Mouse (Mus musculus) lung, postnatal 0 days (tissue): ENCODE measurements around the gene Cdk15. TPM values are rescaled to one million over a fixed set of nuclear protein-coding genes. Genes with fewer than 3 reads are reported as not detected.

ENCODE experiments used
- ATAC-seq: fragments of 200-750 bp; cut with Nextera tagmentation; 2 replicates; pipeline ENCODE4 v1.8.0; 2017; ENCODE audit warnings: moderate library complexity
- DNase-seq: peaks from one replicate; pipeline ENCODE4 v3.0.0-alpha.2; 2016; ENCODE audit warnings: low spot score
- H3K27ac ChIP-seq: fragments of 300-500 bp; sonication (generic); 2 replicates; pipeline ENCODE4 v1.5.1; 2014; ENCODE audit warnings: antibody characterized with exemption, mild to moderate bottlenecking, low read length, mixed read lengths
- H3K27me3 ChIP-seq: fragments of 300-500 bp; sonication (generic); replicated peaks from 2 replicates; pipeline ENCODE4 v1.6.1; 2014; ENCODE audit warnings: low read length, mixed read lengths; ENCODE audit not compliant: insufficient read depth
- H3K36me3 ChIP-seq: fragments of 300-500 bp; sonication (generic); 2 replicates; pipeline ENCODE4 v1.6.1; 2014; ENCODE audit warnings: low read length, mixed read lengths; ENCODE audit not compliant: insufficient read depth
- H3K4me1 ChIP-seq: fragments of 300-500 bp; sonication (generic); 2 replicates; pipeline ENCODE4 v1.6.1; 2014; ENCODE audit warnings: antibody characterized with exemption, low read depth, low read length, mixed read lengths; ENCODE audit not compliant: insufficient read depth
- H3K4me2 ChIP-seq: fragments of 300-500 bp; sonication (generic); replicated peaks from 2 replicates; pipeline ENCODE4 v1.6.1; 2014; ENCODE audit warnings: low read depth, mild to moderate bottlenecking, low read length, moderate library complexity, mixed read lengths
- H3K4me3 ChIP-seq: fragments of 300-500 bp; sonication (generic); 2 replicates; pipeline ENCODE4 v1.5.1; 2014; ENCODE audit warnings: low read depth, low read length
- H3K9ac ChIP-seq: fragments of 300-500 bp; sonication (generic); replicated peaks from 2 replicates; pipeline ENCODE4 v1.6.1; 2014; ENCODE audit warnings: low read depth, mild to moderate bottlenecking
- H3K9me3 ChIP-seq: fragments of 300-500 bp; sonication (generic); 2 replicates; pipeline ENCODE4 v1.6.1; 2016; ENCODE audit warnings: low read length, mixed read lengths
- CTCF ChIP-seq: IDR thresholded peaks from 2 replicates; pipeline ENCODE4 v1.5.1; 2016; ENCODE audit warnings: antibody characterized with exemption, mild to moderate bottlenecking
- EP300 ChIP-seq: IDR thresholded peaks from 2 replicates; pipeline ENCODE4 v1.6.1; 2016; ENCODE audit warnings: antibody characterized with exemption, mild to moderate bottlenecking, control low read depth
- WGBS: fragments of 180-500 bp; shearing (Covaris S2); extraction: QIAGEN DNeasy Blood & Tissue Kit; methylation state at CpG from one replicate; pipeline ENCODE4 v1.1.7; 2014; 5-methylcytosine and 5-hydroxymethylcytosine counted together
- polyA plus RNA-seq: library from polyadenylated mRNA; unstranded; fragments of >200 nt; fragmentation: Nextera tagmentation; extraction: Ambion mirVana; gene quantifications from 2 replicates; pipeline ENCODE4 v1.2.1, GENCODE M21; 2015

Gene Cdk15
- polyA plus RNA-seq, 1 experiment from 2014 or later, result 0.13 TPM

- no peaks in the 10 kb centered on the region for H3K9me3 ChIP-seq
- ATAC-seq (no peak), DNase-seq (no peak)
- no peak overlapping the region for H3K9ac ChIP-seq
- no peaks in the 10 kb centered on the region for H3K27me3 ChIP-seq
- TF ChIP-seq CTCF (no peak), EP300 (no peak)
- H3K4me3 ChIP-seq, result no peak overlapping the region
- 69% methylated on average over 8 of the region's 8 CpGs for WGBS
- H3K4me1 ChIP-seq, result no peaks in the 10 kb centered on the region
- no peaks in the 10 kb centered on the region for H3K36me3 ChIP-seq
- H3K27ac ChIP-seq, result no peak overlapping the region
- no peak overlapping the region for H3K4me2 ChIP-seq
Measured at GRCm38 (mm10) chr1:59287733-59288132, 31.0 kb downstream of the Cdk15 start.

- H3K27ac ChIP-seq, result no peak overlapping the region
- ATAC-seq (no peak), DNase-seq (no peak)
- no peaks in the 10 kb centered on the region for H3K9me3 ChIP-seq
- no peak overlapping the region for H3K4me3 ChIP-seq
- H3K9ac ChIP-seq, result no peak overlapping the region
- H3K4me1 ChIP-seq, result no peaks in the 10 kb centered on the region
- TF ChIP-seq EP300 (no peak), CTCF (no peak)
- 43% methylated on average over 2 of the region's 2 CpGs for WGBS
- no peak overlapping the region for H3K4me2 ChIP-seq
- H3K27me3 ChIP-seq, result no peaks in the 10 kb centered on the region
- no peaks in the 10 kb centered on the region for H3K36me3 ChIP-seq
Measured at GRCm38 (mm10) chr1:59291652-59292051, 34.9 kb downstream of the Cdk15 start.

- Histone ChIP-seq H3K9ac (no peak overlapping the region), H3K4me2 (no peak overlapping the region), H3K4me1 (no peaks in the 10 kb centered on the region), H3K36me3 (no peaks in the 10 kb centered on the region), H3K9me3 (no peaks in the 10 kb centered on the region), H3K27me3 (no peaks in the 10 kb centered on the region), H3K27ac (no peak overlapping the region), H3K4me3 (no peak overlapping the region)
- 61% methylated on average over 1 of the region's 1 CpGs for WGBS
- no peak for DNase-seq
- ATAC-seq, result no peak
- TF ChIP-seq CTCF (no peak), EP300 (no peak)
Measured at GRCm38 (mm10) chr1:59295769-59296168, 39.1 kb downstream of the Cdk15 start.

GRCm38 (mm10) chr1:59297167-59297566 is 40.5 kb downstream of the Cdk15 start:
- Histone ChIP-seq H3K4me1 (no peaks in the 10 kb centered on the region), H3K9me3 (no peaks in the 10 kb centered on the region), H3K36me3 (no peaks in the 10 kb centered on the region), H3K9ac (no peak overlapping the region), H3K27me3 (no peaks in the 10 kb centered on the region), H3K27ac (no peak overlapping the region), H3K4me2 (no peak overlapping the region), H3K4me3 (no peak overlapping the region)
- ATAC-seq, result no peak
- WGBS, result 85% methylated on average over 3 of the region's 3 CpGs
- DNase-seq, result no peak
- no peak for TF ChIP-seq EP300

- Histone ChIP-seq H3K27ac (no peak overlapping the region), H3K27me3 (no peaks in the 10 kb centered on the region), H3K4me2 (no peak overlapping the region), H3K36me3 (no peaks in the 10 kb centered on the region), H3K4me3 (no peak overlapping the region), H3K9ac (no peak overlapping the region), H3K4me1 (no peaks in the 10 kb centered on the region), H3K9me3 (no peaks in the 10 kb centered on the region)
- no peak for DNase-seq
- 35% methylated on average over 9 of the region's 9 CpGs for WGBS
- no peak for TF ChIP-seq CTCF
- TF ChIP-seq EP300, result no peak
- no peak for ATAC-seq
Measured at GRCm38 (mm10) chr1:59298491-59299090, 41.9 kb downstream of the Cdk15 start.

- TF ChIP-seq EP300, result no peak
- no peak for TF ChIP-seq CTCF
- 81% methylated on average over 5 of the region's 5 CpGs for WGBS
- ATAC-seq, result no peak
Measured at GRCm38 (mm10) chr1:59307310-59307709, 50.6 kb downstream of the Cdk15 start.

More at GRCm38 (mm10) chr1:59307310-59307709, 50.6 kb downstream of the Cdk15 start:
- no peak for DNase-seq
- Histone ChIP-seq H3K27me3 (no peaks in the 10 kb centered on the region), H3K27ac (no peak overlapping the region), H3K4me1 (no peaks in the 10 kb centered on the region), H3K9me3 (no peaks in the 10 kb centered on the region), H3K4me2 (no peak overlapping the region), H3K4me3 (no peak overlapping the region), H3K9ac (no peak overlapping the region), H3K36me3 (no peaks in the 10 kb centered on the region)
